Mouse (Mus musculus) embryonic stem cell, embryonic (primary cell): ENCODE data around the gene Ifna5.

ENCODE experiments used
- CTCF ChIA-PET, 4 experiments: fragments of 300-600 bp in 2 of 4; fragments of 350-600 bp in 2 of 4; sonication (Branson Sonifier 250); formaldehyde crosslinking; loops; one replicate each; lab custom pipeline; 2022; ENCODE audit warnings: inconsistent platforms in 2 of 4; lab: Charles Lee
- POLR2A ChIA-PET, 4 experiments: fragments of 300-600 bp in 2 of 4; fragments of 350-600 bp in 2 of 4; sonication (Branson Sonifier 250); formaldehyde crosslinking; loops; one replicate each; lab custom pipeline; 2022; ENCODE audit warnings: antibody characterized with exemption in 4 of 4, inconsistent platforms in 1 of 4; lab: Charles Lee

Gene Ifna5

GRCm38 (mm10) chr4:88851026-88851763 lies 15.9 kb downstream of the Ifna5 start:
- POLR2A ChIA-PET = no interaction called here

DNA sequence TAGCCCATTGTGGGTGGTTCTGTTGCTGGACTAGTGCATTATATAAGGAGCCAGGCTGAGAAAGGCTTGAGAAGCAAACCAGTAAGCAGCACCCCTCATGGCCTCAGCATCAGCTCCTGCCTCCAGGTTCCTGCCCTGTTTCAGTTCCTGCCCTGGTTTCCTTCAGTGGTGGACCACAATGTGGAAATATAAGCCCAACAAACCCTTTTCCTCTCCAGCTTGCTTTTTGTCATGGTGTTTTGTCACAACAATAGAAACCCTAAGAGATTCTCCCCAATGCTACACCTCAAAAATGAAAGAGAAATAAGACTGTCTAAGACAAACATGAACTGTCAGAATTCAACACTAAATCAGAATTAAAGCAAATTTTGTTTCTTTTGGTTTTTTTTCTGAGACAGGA lies 23.9 kb downstream of the Ifna5 start:
- POLR2A ChIA-PET = no interaction called here
- CTCF ChIA-PET = no interaction called here

More at GRCm38 (mm10) chr4:88851026-88851763, 15.9 kb downstream of the Ifna5 start:
- CTCF ChIA-PET = no interaction called here

GRCm38 (mm10) chr4:88863309-88863708 lies 28.0 kb downstream of the Ifna5 start:
- POLR2A ChIA-PET = no interaction called here
- CTCF ChIA-PET = interaction anchor here in 2 of 4 experiments (0.6 to 1.2 kb wide), 3 partner anchors 152 to 266 kb away, joined by 3 read pairs; no protein-coding TSS in a partner anchor

DNA sequence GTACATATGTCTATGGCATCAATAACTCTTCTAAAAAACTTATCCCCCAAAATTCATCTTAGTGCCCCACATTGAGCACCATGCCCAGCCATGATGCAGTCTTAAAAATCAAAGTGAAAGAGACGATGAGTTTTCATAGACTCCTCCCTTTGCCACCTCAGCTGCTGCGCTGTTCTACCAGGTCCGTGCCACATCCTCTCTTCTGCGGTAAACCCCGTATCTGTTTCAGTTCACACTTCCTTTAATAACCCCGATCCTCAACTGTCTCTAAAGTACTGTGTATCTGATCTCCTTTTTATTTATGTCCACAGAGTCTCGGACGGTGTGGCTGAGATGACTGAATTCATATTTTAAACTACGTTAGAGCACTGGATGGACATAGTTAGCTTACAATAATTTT lies 29.3 kb downstream of the Ifna5 start:
- CTCF ChIA-PET = no interaction called here
- POLR2A ChIA-PET = no interaction called here

DNA sequence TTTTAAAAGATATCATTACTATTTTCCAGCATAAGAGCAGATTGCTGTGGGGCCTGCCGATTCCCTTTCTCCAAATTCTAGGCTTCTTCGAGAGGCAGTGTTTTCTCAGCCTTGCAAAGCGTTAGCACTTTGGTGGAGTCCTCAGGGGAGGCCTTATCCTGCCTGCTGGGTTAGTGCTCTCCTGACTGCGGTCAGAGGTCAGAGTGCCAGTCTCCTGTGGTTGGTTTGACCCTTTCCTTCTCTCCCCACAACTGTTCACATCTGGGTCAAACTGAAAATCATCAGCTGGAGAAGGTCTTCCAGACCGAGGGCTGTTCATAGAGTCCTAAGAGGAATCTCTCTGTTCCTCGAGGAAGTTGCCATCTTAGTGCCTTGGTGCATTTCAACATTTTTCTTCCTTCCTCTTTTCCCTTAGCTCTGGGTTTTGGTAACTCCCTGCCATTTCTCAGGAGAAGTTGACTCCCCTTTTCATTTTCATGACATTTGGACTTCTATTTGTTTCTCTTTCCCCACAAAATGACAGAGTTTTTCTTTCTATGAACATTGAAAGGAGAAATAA lies 29.8 kb downstream of the Ifna5 start:
- ChIA-PET CTCF (interaction anchor here in 1 of 4 experiments (3.5 kb wide), 1 partner anchor 169 kb away, joined by 28 read pairs; no protein-coding TSS in a partner anchor), POLR2A (no interaction called here)

DNA sequence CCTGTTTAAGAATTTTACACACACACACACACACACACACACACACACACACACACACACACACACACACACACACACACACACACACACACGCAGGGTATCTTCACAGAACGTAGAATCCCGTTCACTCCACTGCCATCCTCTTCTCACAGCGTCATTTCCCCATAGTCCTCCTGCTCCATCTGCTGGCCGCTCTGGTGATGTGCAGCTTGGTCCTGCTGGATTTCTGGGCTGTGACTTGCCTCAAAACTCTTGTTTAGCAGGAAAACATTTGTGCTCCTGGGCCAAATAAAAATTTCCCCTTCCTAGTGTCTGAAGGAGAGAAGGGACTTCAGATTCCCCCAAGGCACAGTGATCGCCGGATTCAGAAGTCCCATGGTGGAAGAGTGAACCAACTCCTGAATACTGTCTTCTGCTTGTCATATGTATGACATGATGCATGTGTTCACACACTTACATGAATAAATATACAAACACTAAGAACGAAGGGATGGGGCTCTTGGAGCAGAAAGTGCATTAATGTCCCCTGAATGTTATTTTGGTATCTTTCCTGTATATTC lies 32.1 kb downstream of the Ifna5 start:
- ChIA-PET CTCF (interaction anchor here (0.6 to 3.5 kb wide), 19 partner anchors 11 to 1099 kb away, joined by 3 to 28 read pairs (median 4); no protein-coding TSS in a partner anchor), POLR2A (interaction anchor here in 1 of 4 experiments (0.7 kb wide), 1 partner anchor 1007 kb away, joined by 8 read pairs; no protein-coding TSS in a partner anchor)

DNA sequence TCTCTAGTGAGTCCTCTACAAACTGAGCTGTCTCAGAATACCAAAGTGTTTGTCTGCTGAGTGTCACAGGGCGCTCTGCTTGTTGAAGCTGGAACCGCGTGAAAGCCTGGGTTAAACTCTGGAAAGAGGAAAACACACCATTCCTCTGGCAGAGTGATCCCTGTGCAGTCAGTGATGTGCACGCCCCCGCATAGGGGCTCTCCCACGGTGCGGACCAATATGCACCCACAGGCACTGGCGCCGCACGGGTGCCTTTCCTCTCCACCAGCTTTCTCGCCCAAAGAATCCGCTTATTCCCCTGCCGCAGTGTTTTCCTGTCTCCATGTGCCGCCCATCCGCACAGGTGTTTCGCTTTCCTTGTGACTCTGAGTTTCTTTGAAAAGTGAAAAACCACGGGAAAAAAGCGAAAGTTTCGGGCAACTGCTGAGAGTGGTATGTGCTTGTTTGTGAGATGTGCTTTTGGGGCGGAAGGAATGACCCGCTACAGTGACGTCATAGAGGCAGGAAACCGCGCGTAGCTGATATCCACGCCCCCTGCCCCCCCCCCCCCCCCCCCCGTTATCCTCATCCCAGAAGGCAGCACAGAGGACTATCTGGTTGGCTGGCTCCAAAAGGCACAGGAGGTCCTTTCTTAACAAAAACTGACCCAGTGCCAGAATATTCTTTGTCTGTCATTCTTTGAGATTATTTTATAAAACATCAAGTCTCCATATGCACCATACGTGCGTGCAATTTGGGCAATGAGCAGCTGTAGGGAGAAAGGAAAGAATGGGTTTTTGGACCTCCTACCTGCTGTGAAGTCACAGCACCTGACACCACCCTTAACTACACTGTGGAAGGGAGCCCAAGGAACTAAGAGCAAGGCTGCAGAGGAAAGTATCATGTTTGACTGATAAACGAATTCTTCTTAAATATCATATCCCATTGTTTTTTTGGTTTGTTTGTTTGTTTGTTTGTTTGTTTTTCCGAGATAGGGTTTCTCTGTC lies 32.9 kb downstream of the Ifna5 start:
- ChIA-PET POLR2A (interaction anchor here in 2 of 4 experiments (0.6 to 0.7 kb wide), 2 partner anchors 270 to 1008 kb away, joined by 3 to 8 read pairs; no protein-coding TSS in a partner anchor), CTCF (interaction anchor here (0.6 to 3.5 kb wide), 15 partner anchors 10 to 1100 kb away, joined by 3 to 28 read pairs (median 5); no protein-coding TSS in a partner anchor)

DNA sequence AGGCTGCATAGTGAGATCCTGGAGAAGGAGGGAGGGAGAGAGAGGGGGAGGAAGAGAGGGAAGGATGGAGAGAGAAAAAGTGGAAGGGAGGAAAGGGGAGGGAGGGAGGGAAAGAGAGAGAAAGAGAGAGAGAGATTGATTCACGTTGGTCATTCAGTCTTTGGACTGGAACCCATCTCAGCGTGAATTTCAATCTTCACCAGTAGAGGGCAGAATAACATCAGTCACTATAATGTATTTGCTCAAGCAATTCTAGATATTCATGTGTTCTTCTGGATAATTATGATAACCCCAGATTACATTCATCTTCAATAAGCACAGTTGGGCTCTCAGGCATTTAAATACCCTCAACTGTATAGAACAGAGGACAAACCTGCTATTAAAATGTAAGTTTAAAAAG lies 37.4 kb downstream of the Ifna5 start:
- ChIA-PET CTCF (interaction anchor here in 1 of 4 experiments (0.7 kb wide), 1 partner anchor 42 kb away, joined by 3 read pairs; no protein-coding TSS in a partner anchor), POLR2A (no interaction called here)

- ChIA-PET POLR2A (no interaction called here), CTCF (interaction anchor here in 3 of 4 experiments (0.5 to 2.1 kb wide), 4 partner anchors 19 to 334 kb away, joined by 3 to 7 read pairs (median 4); no protein-coding TSS in a partner anchor)
These were observed 40.2 kb downstream of the Ifna5 start for GRCm38 (mm10) chr4:88875435-88876095.

- CTCF ChIA-PET = interaction anchor here (0.7 to 2.1 kb wide), 3 partner anchors 180 to 398 kb away, joined by 3 to 6 read pairs (median 4); no protein-coding TSS in a partner anchor
- POLR2A ChIA-PET = no interaction called here
These were observed 41.2 kb downstream of the Ifna5 start for GRCm38 (mm10) chr4:88876520-88876919.

- ChIA-PET CTCF (interaction anchor here in 2 of 4 experiments (1.0 to 1.2 kb wide), 2 partner anchors 11 to 251 kb away, joined by 3 read pairs; no protein-coding TSS in a partner anchor), POLR2A (no interaction called here)
These were observed 42.9 kb downstream of the Ifna5 start for GRCm38 (mm10) chr4:88878246-88878645.

DNA sequence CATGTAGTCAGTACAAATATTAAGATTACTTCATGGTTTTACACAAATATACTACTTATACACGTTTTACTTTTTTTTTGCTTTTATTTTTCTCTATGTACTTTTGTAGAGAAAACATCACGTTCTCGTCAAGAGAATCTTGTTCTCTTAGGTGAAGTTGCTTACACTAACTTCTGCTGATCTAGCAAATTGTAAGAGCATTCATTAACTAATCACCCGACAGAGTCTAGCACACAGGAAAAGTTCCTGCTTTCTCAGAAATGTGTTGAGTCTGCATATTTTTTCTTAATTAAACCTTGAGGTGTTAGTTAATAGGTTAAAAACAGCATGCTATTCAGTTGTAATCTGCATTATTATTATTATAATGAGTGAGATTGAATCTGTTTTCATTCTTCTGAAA lies 43.4 kb downstream of the Ifna5 start:
- POLR2A ChIA-PET = no interaction called here

GRCm38 (mm10) chr4:88880101-88880500 lies 44.8 kb downstream of the Ifna5 start, which contains the start of gene Ifne:
Gene Ifne (minus strand): TSS chr4:88880201.
- ChIA-PET CTCF (no interaction called here), POLR2A (no interaction called here)

More for the DNA sequence above, 43.4 kb downstream of the Ifna5 start:
- CTCF ChIA-PET = interaction anchor here in 2 of 4 experiments (1.0 to 1.2 kb wide), 2 partner anchors 11 to 250 kb away, joined by 3 read pairs; no protein-coding TSS in a partner anchor
